Mouse (Mus musculus) heart, postnatal 0 days (tissue): ENCODE results near the gene Gpr152.

Source experiments
- CTCF ChIP-seq: IDR thresholded peaks from 2 replicates; pipeline ENCODE4 v1.5.1; 2016; ENCODE audit warnings: antibody characterized with exemption, control low read depth, low read depth
- EP300 ChIP-seq: IDR thresholded peaks from 2 replicates; pipeline ENCODE4 v1.6.1; 2016; ENCODE audit warnings: antibody characterized with exemption, low read depth

- TF ChIP-seq CTCF: no peak
- TF ChIP-seq EP300: no peak
These were observed 51.3 kb downstream of the Gpr152 start, which contains the start of gene Tbc1d10c for GRCm38 (mm10) chr19:4190831-4191334.
